Mouse (Mus musculus) bone marrow macrophage, adult 2 months (primary cell): ENCODE measurements at regions not wholly inside any gene's neighbourhood (a gene's known extent, or its start where the extent isn't known, plus 50 kb on each side); places are given as distances from the start of the nearest gene placed in this dataset.

Experiments used
- H3K27ac ChIP-seq: 2 replicates; pipeline ENCODE4 v1.5.1; 2012; ENCODE audit warnings: low read depth, low read length; ENCODE audit not compliant: insufficient read depth
- H3K4me1 ChIP-seq: 2 replicates; pipeline ENCODE4 v1.6.1; 2012; ENCODE audit warnings: low read length; ENCODE audit not compliant: control insufficient read depth, insufficient read depth
- H3K4me3 ChIP-seq: 2 replicates; pipeline ENCODE4 v1.5.1; 2012; ENCODE audit warnings: mild to moderate bottlenecking, low read length, moderate library complexity; ENCODE audit not compliant: insufficient read depth
- CTCF ChIP-seq: IDR thresholded peaks from 2 replicates; pipeline ENCODE4 v1.5.1; 2012; ENCODE audit warnings: low read depth, mild to moderate bottlenecking, low read length, moderate library complexity
- POLR2A ChIP-seq: IDR thresholded peaks from 2 replicates; pipeline ENCODE4 v1.6.1; 2012; ENCODE audit warnings: mild to moderate bottlenecking, low read depth, low read length, borderline replicate concordance

DNA sequence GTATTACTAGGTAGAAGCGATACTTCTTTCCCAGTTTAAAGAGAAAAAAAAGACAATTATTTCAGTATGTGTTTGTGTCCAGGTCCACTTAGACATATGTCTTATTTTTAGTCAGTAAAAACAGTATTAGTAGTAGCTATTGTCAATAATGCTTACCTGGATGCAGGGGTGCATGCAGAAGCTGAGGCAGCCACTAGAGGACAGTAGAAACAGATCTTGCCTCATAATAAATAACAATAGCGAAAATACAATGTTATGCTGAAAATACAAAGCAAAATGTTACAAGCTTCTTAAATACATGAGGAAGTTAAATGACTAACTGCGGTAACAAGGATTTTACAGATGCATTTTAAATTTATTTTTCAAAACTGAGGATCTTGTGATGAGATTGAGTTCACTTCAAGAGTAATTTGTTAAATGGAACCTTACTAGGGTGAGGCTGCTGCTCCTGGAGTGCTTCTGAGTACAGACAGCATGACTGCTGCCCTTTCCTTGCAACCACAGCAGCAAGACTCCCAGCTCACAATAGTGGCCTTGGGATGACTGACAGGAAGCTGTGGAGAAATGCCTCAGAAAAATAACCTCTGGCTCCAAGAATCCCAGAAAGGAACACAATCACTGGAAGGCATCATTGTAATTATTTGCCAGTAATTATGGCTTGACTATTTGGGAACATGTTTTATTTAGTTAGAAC, 728.8 kb downstream of the Brinp3 start:
- no peak overlapping the region for H3K4me3 ChIP-seq
- H3K4me1 ChIP-seq = no peaks in the 10 kb centered on the region
- no peak overlapping the region for H3K27ac ChIP-seq
- no peak for TF ChIP-seq POLR2A
- TF ChIP-seq CTCF = no peak

DNA sequence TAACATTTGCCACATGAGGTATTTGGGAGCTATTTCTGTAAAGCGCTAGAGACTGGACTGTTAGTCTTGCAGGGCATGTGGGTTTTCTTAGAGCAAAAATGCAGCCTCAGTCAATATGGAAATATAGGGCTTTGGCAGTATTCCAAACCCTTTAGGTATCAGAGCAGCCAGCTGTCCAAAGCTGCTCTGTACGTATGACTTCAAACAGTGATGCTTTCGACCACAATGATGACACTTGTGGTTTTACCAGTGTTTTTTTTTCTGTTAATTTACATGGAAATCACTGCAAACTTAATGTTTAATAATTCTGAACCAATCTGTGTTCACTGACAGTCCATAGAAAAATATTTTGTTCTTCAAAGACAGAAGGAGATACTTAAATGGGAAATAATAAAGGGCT, 743.0 kb downstream of the Brinp3 start:
- no peak overlapping the region for H3K27ac ChIP-seq
- H3K4me1 ChIP-seq = no peaks in the 10 kb centered on the region
- no peak overlapping the region for H3K4me3 ChIP-seq
- TF ChIP-seq POLR2A (no peak), CTCF (no peak)

DNA sequence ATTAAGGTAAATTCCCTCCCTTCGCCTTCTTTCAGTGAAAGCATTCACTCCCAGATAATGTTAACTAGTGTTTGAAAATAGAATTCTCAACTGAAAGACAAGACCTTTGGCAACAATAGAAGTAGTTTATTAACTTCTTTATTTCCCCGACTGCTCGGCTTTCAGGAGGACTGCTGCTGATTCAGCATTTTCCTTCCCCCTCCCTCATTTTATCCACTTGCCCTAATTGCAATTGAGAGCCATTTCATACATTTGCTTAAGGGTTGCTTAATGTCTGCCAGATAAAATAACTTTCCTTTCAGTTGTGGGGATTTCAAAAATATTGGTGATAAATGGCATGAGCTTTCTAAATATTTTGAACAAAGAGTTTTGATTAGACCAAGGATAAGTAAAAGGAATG, 744.5 kb downstream of the Brinp3 start:
- H3K4me3 ChIP-seq = no peak overlapping the region
- no peaks in the 10 kb centered on the region for H3K4me1 ChIP-seq
- H3K27ac ChIP-seq = no peak overlapping the region
- TF ChIP-seq CTCF (no peak), POLR2A (no peak)

- Histone ChIP-seq H3K27ac (no peak overlapping the region), H3K4me1 (no peaks in the 10 kb centered on the region), H3K4me3 (no peak overlapping the region)
- TF ChIP-seq POLR2A (no peak), CTCF (no peak)
Measured at GRCm38 (mm10) chr1:147273324-147273723, 778.8 kb downstream of the Brinp3 start.

DNA sequence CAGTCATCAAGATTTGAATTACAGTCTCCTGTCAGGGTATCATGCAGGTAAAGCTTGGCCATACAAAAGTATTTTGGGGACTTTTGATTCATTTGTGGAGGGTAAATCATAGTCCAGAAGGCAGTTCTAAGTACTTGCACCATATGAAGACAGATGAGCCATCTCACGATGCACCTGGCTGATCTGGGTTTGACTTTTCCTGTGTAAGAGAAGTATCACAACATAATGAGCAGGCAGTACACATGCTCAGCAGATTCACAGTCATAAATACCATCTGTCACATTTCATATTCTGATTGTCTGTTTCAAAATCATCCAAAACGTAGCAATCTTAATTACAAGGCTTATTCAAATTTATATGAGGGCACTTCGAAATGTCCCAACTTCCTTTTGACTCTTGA, 796.6 kb downstream of the Brinp3 start:
- TF ChIP-seq POLR2A = no peak
- H3K27ac ChIP-seq = no peak overlapping the region
- no peaks in the 10 kb centered on the region for H3K4me1 ChIP-seq
- no peak overlapping the region for H3K4me3 ChIP-seq

DNA sequence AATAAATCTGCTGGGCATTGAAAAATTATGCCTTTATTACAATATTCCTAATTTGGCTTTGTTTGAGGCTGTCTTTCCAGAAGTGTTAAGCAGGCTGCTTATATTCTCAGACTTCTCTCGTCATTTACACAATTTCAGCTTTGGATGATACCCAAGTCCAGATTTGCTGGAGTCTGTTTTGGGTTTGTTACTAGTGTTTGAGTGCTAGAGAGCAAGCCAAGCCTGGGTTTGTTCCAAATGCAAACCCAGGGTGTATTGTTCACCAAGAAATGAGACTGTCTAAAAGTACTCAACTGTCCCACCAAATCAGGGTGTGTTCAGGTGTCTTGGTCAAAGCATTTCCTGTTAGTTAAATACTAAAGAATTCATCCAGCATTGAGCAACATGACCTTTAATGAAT, 814.7 kb downstream of the Brinp3 start:
- TF ChIP-seq CTCF = no peak
- TF ChIP-seq POLR2A = no peak
- no peak overlapping the region for H3K27ac ChIP-seq
- no peak overlapping the region for H3K4me3 ChIP-seq
- no peaks in the 10 kb centered on the region for H3K4me1 ChIP-seq

DNA sequence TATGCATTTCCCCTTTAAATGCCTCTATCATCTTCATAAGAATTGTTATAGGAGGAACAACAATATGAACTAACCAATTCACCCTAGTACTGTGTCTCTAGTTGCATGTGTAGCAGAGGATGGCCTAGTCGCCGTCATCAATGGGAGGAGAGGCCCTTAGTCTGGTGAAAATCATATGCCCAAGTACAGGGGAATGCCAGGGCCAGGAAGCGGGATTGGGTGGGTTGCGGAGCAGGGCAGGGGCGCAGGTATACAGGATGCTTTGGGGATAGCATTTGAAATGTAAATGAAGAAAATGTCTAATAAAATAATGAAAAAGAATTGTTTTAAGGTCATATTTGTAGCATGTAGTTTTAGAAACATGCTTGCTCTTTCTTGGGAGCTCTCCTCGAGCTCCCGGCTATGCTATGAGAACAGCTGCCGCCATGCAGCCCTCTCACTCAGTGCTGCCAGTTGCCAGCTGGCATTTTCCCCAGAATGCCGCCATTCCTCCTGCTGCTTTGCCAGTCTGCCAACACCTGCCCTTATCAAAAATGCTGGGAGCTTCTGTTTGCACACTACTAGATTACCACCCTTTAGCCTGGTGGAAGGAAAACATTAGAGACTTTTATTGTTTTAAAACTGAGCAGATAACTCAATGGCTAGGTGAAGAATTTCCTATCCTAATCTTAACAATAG, 848.9 kb downstream of the Brinp3 start:
- H3K4me3 ChIP-seq = no peak overlapping the region
- no peaks in the 10 kb centered on the region for H3K4me1 ChIP-seq
- no peak overlapping the region for H3K27ac ChIP-seq
- TF ChIP-seq CTCF (no peak), POLR2A (no peak)

DNA sequence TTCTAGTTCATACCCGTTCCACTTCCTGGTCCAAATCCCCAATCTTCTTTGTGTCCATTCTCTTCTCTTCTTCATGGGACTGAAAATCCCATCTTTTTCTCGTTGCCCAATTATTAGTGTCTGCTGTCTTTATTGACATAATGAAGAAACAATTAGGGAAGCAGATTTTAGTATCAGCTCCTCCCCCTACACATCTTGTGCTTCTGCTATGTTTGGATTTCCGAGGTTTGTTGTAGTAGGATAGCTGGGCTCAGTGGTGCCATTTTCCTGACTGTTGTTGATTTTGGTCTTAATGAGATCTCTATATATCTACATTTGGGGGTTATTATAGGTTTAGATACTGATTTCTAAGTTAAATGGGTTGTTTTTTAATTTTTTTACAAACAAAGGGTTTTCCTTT, 849.5 kb downstream of the Brinp3 start:
- H3K4me1 ChIP-seq = no peaks in the 10 kb centered on the region
- no peak overlapping the region for H3K27ac ChIP-seq
- TF ChIP-seq POLR2A (no peak), CTCF (no peak)
- no peak overlapping the region for H3K4me3 ChIP-seq
